Mouse (Mus musculus) MEL (cell line): ENCODE measurements at regions not wholly inside any gene's neighbourhood (a gene's known extent, or its start where the extent isn't known, plus 50 kb on each side); places are given as distances from the start of the nearest gene placed in this dataset.

Source experiments
- DNase-seq: peaks from one replicate; pipeline ENCODE4 v3.0.0; 2011; ENCODE audit warnings: low read depth, low spot score
- H3K27ac ChIP-seq: 2 replicates; pipeline ENCODE4 v1.5.1; 2012; ENCODE audit warnings: low read depth, mild to moderate bottlenecking, control low read depth, low read length, moderate library complexity; ENCODE audit not compliant: control insufficient read depth
- H3K27me3 ChIP-seq, 2 experiments: fragments of 150-350 bp in 1 of 2; sonication (generic) in 1 of 2; 2 replicates each; pipeline ENCODE4 v1.6.1; 2012; ENCODE audit warnings: low read length in 2 of 2, mild to moderate bottlenecking in 2 of 2, improper control_type of control experiment in 1 of 2, moderate library complexity in 1 of 2; ENCODE audit not compliant: insufficient read depth in 2 of 2, control insufficient read depth in 1 of 2
- H3K36me3 ChIP-seq, 2 experiments: 2 replicates each; pipeline ENCODE4 v1.6.1; 2012 to 2014; ENCODE audit warnings: low read length in 2 of 2, improper control_type of control experiment in 1 of 2, inconsistent platforms in 1 of 2, mild to moderate bottlenecking in 1 of 2; ENCODE audit not compliant: insufficient read depth in 2 of 2, control insufficient read depth in 1 of 2
- H3K4me1 ChIP-seq, 2 experiments: fragments of 150-350 bp in 1 of 2; sonication (generic) in 1 of 2; 2 replicates each; pipeline ENCODE4 v1.6.1; 2012; ENCODE audit warnings: low read length in 2 of 2, improper control_type of control experiment in 1 of 2, mild to moderate bottlenecking in 1 of 2; ENCODE audit not compliant: insufficient read depth in 2 of 2, control insufficient read depth in 1 of 2
- H3K4me3 ChIP-seq, 2 experiments: fragments of 150-350 bp in 1 of 2; sonication (generic) in 1 of 2; 2 replicates each; pipeline ENCODE4 v1.5.1; 2012; ENCODE audit warnings: low read depth in 2 of 2, low read length in 2 of 2, mild to moderate bottlenecking in 2 of 2, moderate library complexity in 2 of 2, control low read depth in 1 of 2, improper control_type of control experiment in 1 of 2; ENCODE audit not compliant: control insufficient read depth in 1 of 2, insufficient read depth in 1 of 2
- H3K79me2 ChIP-seq: 2 replicates; pipeline ENCODE4 v1.6.1; 2012; ENCODE audit warnings: mild to moderate bottlenecking, low read length, moderate library complexity; ENCODE audit not compliant: control insufficient read depth, poor library complexity, insufficient read depth
- H3K9ac ChIP-seq: 2 replicates; pipeline ENCODE4 v1.6.1; 2012; ENCODE audit warnings: low read depth, mild to moderate bottlenecking, control low read depth, low read length, moderate library complexity; ENCODE audit not compliant: control insufficient read depth, poor library complexity, severe bottlenecking
- H3K9me3 ChIP-seq: fragments of 150-350 bp; sonication (generic); replicated peaks from 2 replicates; pipeline ENCODE4 v1.6.1; 2012; ENCODE audit warnings: mild to moderate bottlenecking, low read length, improper control_type of control experiment, moderate library complexity; ENCODE audit not compliant: insufficient read depth
- BHLHE40 ChIP-seq: IDR thresholded peaks from 2 replicates; pipeline ENCODE4 v1.6.1; 2012; ENCODE audit warnings: low read depth, mild to moderate bottlenecking, inconsistent platforms, low read length, improper control_type of control experiment, borderline replicate concordance
- CHD1 ChIP-seq: IDR thresholded peaks from 2 replicates; pipeline ENCODE4 v1.6.1; 2012; ENCODE audit warnings: low read depth, mild to moderate bottlenecking, inconsistent platforms, low read length, improper control_type of control experiment
- CTCF ChIP-seq, 3 experiments: IDR thresholded peaks in 2 of 3; conservative IDR thresholded peaks in 1 of 3; 2 replicates each; pipeline ENCODE4 v1.5.1; 2011 to 2012; ENCODE audit warnings: low read length in 3 of 3, low read depth in 2 of 3, mild to moderate bottlenecking in 2 of 3, improper control_type of control experiment in 1 of 3, inconsistent platforms in 1 of 3, mixed read lengths in 1 of 3, moderate library complexity in 1 of 3; ENCODE audit not compliant: control insufficient read depth in 1 of 3, insufficient read depth in 1 of 3, poor library complexity in 1 of 3, severe bottlenecking in 1 of 3
- ETS1 ChIP-seq: IDR thresholded peaks from 2 replicates; pipeline ENCODE4 v1.6.1; 2012; ENCODE audit warnings: low read depth, mild to moderate bottlenecking, inconsistent platforms, low read length, improper control_type of control experiment, moderate library complexity
- HCFC1 ChIP-seq: IDR thresholded peaks from 2 replicates; pipeline ENCODE4 v1.6.1; 2012; ENCODE audit warnings: low read depth, mild to moderate bottlenecking, inconsistent platforms, low read length, improper control_type of control experiment, moderate library complexity
- JUND ChIP-seq: IDR thresholded peaks from 2 replicates; pipeline ENCODE4 v1.6.1; 2011; ENCODE audit warnings: low read depth, mild to moderate bottlenecking, improper control_type of control experiment, low read length
- MEF2A ChIP-seq: IDR thresholded peaks from 2 replicates; pipeline ENCODE4 v1.6.1; 2014; ENCODE audit warnings: low read depth, mild to moderate bottlenecking, inconsistent platforms, low read length, improper control_type of control experiment; ENCODE audit not compliant: poor library complexity, insufficient replicate concordance, severe bottlenecking; ENCODE audit errors: extremely low read depth
- POLR2A ChIP-seq, 2 experiments: IDR thresholded peaks; 2 replicates each; pipeline ENCODE4 v1.6.1; 2011 to 2012; ENCODE audit warnings: low read length in 2 of 2, mild to moderate bottlenecking in 2 of 2, control low read depth in 1 of 2, improper control_type of control experiment in 1 of 2, low read depth in 1 of 2, moderate library complexity in 1 of 2; ENCODE audit not compliant: control insufficient read depth in 1 of 2, insufficient read depth in 1 of 2, poor library complexity in 1 of 2
- POLR2AphosphoS2 ChIP-seq: IDR thresholded peaks from 2 replicates; pipeline ENCODE4 v1.6.1; 2011; ENCODE audit warnings: low read length, improper control_type of control experiment
- RAD21 ChIP-seq: IDR thresholded peaks from 2 replicates; pipeline ENCODE4 v1.6.1; 2011; ENCODE audit warnings: mild to moderate bottlenecking, low read depth, low read length, improper control_type of control experiment
- RCOR1 ChIP-seq: IDR thresholded peaks from 2 replicates; pipeline ENCODE4 v1.6.1; 2012; ENCODE audit warnings: low read depth, mild to moderate bottlenecking, inconsistent platforms, low read length, improper control_type of control experiment
- SIN3A ChIP-seq: IDR thresholded peaks from 2 replicates; pipeline ENCODE4 v1.6.1; 2012; ENCODE audit warnings: low read length, improper control_type of control experiment, inconsistent platforms
- SMC3 ChIP-seq: IDR thresholded peaks from 2 replicates; pipeline ENCODE4 v1.6.1; 2011; ENCODE audit warnings: low read depth, low read length, improper control_type of control experiment
- TAL1 ChIP-seq: IDR thresholded peaks from 2 replicates; pipeline ENCODE4 v1.6.1; 2012; ENCODE audit warnings: mild to moderate bottlenecking, inconsistent platforms, low read length, moderate library complexity, mixed read lengths
- TCF12 ChIP-seq: IDR thresholded peaks from 2 replicates; pipeline ENCODE4 v1.6.1; 2014; ENCODE audit warnings: low read depth, mild to moderate bottlenecking, inconsistent platforms, low read length, improper control_type of control experiment, moderate library complexity
- ZC3H11A ChIP-seq: IDR thresholded peaks from 2 replicates; pipeline ENCODE4 v1.6.1; 2012; ENCODE audit warnings: low read depth, mild to moderate bottlenecking, inconsistent platforms, low read length, improper control_type of control experiment
- ZKSCAN1 ChIP-seq: IDR thresholded peaks from 2 replicates; pipeline ENCODE4 v1.6.1; 2012; ENCODE audit warnings: low read depth, mild to moderate bottlenecking, inconsistent platforms, low read length, improper control_type of control experiment, moderate library complexity
- ZMIZ1 ChIP-seq: IDR thresholded peaks from 2 replicates; pipeline ENCODE4 v1.6.1; 2012; ENCODE audit warnings: low read depth, mild to moderate bottlenecking, inconsistent platforms, low read length, improper control_type of control experiment, moderate library complexity

- no peak for TF ChIP-seq MEF2A
- no peak for TF ChIP-seq TAL1
- TF ChIP-seq JUND, result no peak
Observed at GRCm38 (mm10) chr16:75292736-75293428, 293.0 kb downstream of the Lipi start (continued).

GRCm38 (mm10) chr16:75291194-75291593 is 294.7 kb downstream of the Lipi start:
- no peaks in the 10 kb centered on the region for H3K79me2 ChIP-seq
- H3K4me1 ChIP-seq, result no peaks in the 10 kb centered on the region
- no peaks in the 10 kb centered on the region for H3K9me3 ChIP-seq
- H3K27ac ChIP-seq, result no peak overlapping the region
- no peak overlapping the region for H3K9ac ChIP-seq
- DNase-seq, result peak; percentile 57
- TF ChIP-seq ZC3H11A (peak; percentile 81), CHD1 (no peak), SMC3 (peak; percentile 88), CTCF (IDR thresholded peaks at IDR 0.05 in 2 of 3, conservative IDR thresholded peaks at IDR 0.05 in 1 of 3; ENCODE audit: control insufficient read depth in 1 of 3, insufficient read depth in 1 of 3, low read depth in 2 of 3, low read length in 3 of 3, poor library complexity in 1 of 3, severe bottlenecking in 1 of 3) (peak in 1 of 3 experiments; percentile 79; a peak in 3 of 6 replicates), SIN3A (0 out of 2 replicates have a peak, but pooled peaks have one; percentile 39), RAD21 (peak; percentile 90), BHLHE40 (no peak)
- TF ChIP-seq, all 39 proteins: peak for 5
- no peaks in the 10 kb centered on the region for H3K36me3 ChIP-seq
- no peak overlapping the region for H3K4me3 ChIP-seq
- H3K27me3 ChIP-seq, result 0 out of 4 replicates have a peak, but pooled peaks cover 0 to 1% of the 10 kb centered on the region in 2 experiments

- no peak for DNase-seq
- TF ChIP-seq POLR2A (IDR thresholded peaks at IDR 0.05; ENCODE audit: control insufficient read depth in 1 of 2, insufficient read depth in 1 of 2, low read depth in 1 of 2, low read length in 2 of 2, poor library complexity in 1 of 2), result no peak
- TF ChIP-seq HCFC1, result no peak
- TF ChIP-seq ZC3H11A, result no peak
- no peak for TF ChIP-seq ZKSCAN1
- no peak for TF ChIP-seq ZMIZ1
- no peak for TF ChIP-seq ETS1
- TF ChIP-seq RCOR1, result no peak
- no peak for TF ChIP-seq POLR2AphosphoS2
- TF ChIP-seq JUND, result no peak
- TF ChIP-seq TCF12, result no peak
- H3K27ac ChIP-seq, result no peak overlapping the region
- no peaks in the 10 kb centered on the region for H3K9me3 ChIP-seq
- H3K4me3 ChIP-seq, result no peak overlapping the region
- 0 out of 4 replicates have a peak, but pooled peaks cover 0 to 1% of the 10 kb centered on the region in 2 experiments for H3K27me3 ChIP-seq
- H3K79me2 ChIP-seq, result no peaks in the 10 kb centered on the region
- H3K4me1 ChIP-seq, result no peaks in the 10 kb centered on the region
- H3K9ac ChIP-seq, result no peak overlapping the region
- no peaks in the 10 kb centered on the region for H3K36me3 ChIP-seq
Observed at GRCm38 (mm10) chr16:75287150-75287549, 298.7 kb downstream of the Lipi start.
